ENCODE assay signal across 8 mouse cellular contexts in the genomic region with DNA sequence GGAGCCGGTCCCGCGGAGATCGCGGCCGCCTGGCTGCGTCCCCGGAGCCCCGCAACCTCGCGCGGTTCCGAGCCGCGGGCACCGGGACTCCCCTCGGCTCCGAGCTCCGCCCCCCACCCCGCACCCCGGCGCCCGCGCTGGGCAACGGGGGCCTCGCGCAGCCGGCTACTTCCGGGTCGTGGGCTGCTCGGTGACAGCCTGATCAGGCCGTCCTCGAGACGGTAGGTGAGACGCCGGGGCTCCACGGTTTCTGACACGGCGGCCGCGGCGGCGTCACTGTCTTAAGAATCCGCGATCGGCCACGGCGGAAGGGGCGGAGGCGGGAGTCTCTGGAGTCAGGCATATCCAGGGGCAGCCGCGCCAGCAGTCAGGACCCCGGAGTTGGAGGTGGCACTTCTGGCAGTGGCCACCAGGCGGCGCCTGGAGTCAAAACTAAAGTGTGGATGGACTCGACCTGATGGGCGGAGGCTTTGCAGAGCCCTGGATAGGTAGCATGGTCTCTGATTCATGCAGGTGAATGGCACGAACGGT. TPM values are rescaled to one million over a fixed set of nuclear protein-coding genes. Genes with fewer than 3 reads are reported as not detected.
DNase-seq lines count a peak whose midpoint lies in the region; ATAC-seq and TF ChIP-seq lines count a peak whose summit lies in the region.

Gene Suds3, minus strand, starts transcription at position 278 of the 531 bp plus-strand sequence.

- WGBS in forebrain, embryonic 12.5 days, result under 1% methylated on average over 59 of the region's 59 CpGs
- WGBS in heart, postnatal 0 days, result 2% methylated on average over 55 of the region's 59 CpGs
- WGBS in liver, embryonic 16.5 days (ENCODE audit: insufficient replicate concordance), result under 1% methylated on average over 59 of the region's 59 CpGs
- under 1% methylated on average over 59 of the region's 59 CpGs for WGBS in neural tube, embryonic 13.5 days

- peak; percentile 88 for TF ChIP-seq CTCF in heart, postnatal 0 days (IDR thresholded peaks at IDR 0.05; ENCODE audit: low read depth)
- peak; percentile 97 for TF ChIP-seq CTCF in testis, adult 2 months (IDR thresholded peaks at IDR 0.05; ENCODE audit: control insufficient read depth, insufficient read depth, insufficient replicate concordance, low read depth, low read length)

- H3K9ac ChIP-seq in forebrain, embryonic 12.5 days, result peak within 1 kb of the TSS; percentile 90
- H3K9ac ChIP-seq in heart, postnatal 0 days (replicated peaks; ENCODE audit: low read depth, low read length), result peak within 1 kb of the TSS; percentile 86
- H3K9ac ChIP-seq in liver, embryonic 16.5 days (ENCODE audit: low read depth, low read length), result peak within 1 kb of the TSS; percentile 91
- peak within 1 kb of the TSS; percentile 92 for H3K9ac ChIP-seq in neural tube, embryonic 13.5 days

- peaks cover 26% of the 10 kb centered on the region for H3K4me1 ChIP-seq in forebrain, embryonic 12.5 days
- H3K4me1 ChIP-seq in heart, postnatal 0 days (ENCODE audit: control insufficient read depth, insufficient read depth), result peaks cover 8% of the 10 kb centered on the region; the same call in 1 of the 2 replicates
- H3K4me1 ChIP-seq in liver, embryonic 16.5 days (ENCODE audit: control insufficient read depth, low read depth, low read length), result peaks cover 24% of the 10 kb centered on the region
- peaks cover 35% of the 10 kb centered on the region for H3K4me1 ChIP-seq in neural tube, embryonic 13.5 days (replicated peaks)
- peaks cover 13% of the 10 kb centered on the region for H3K4me1 ChIP-seq in testis, adult 2 months (ENCODE audit: control insufficient read depth, insufficient read depth, low read length)

- H3K4me3 ChIP-seq in forebrain, embryonic 12.5 days (replicated peaks), result peak within 1 kb of the TSS; percentile 96
- peak within 1 kb of the TSS; percentile 88 for H3K4me3 ChIP-seq in heart, postnatal 0 days (ENCODE audit: low read depth, low read length)
- H3K4me3 ChIP-seq in liver, embryonic 16.5 days (ENCODE audit: low read depth, low read length), result peak within 1 kb of the TSS; percentile 93
- H3K4me3 ChIP-seq in neural tube, embryonic 13.5 days, result peak within 1 kb of the TSS; percentile 95
- peak within 1 kb of the TSS; percentile 93 for H3K4me3 ChIP-seq in testis, adult 2 months (ENCODE audit: control insufficient read depth, low read depth, low read length)

- peaks cover 29% of the 10 kb centered on the region for H3K36me3 ChIP-seq in forebrain, embryonic 12.5 days (replicated peaks)
- H3K36me3 ChIP-seq in heart, postnatal 0 days (replicated peaks; ENCODE audit: control insufficient read depth, insufficient read depth, low read length), result peaks cover 23% of the 10 kb centered on the region
- H3K36me3 ChIP-seq in liver, embryonic 16.5 days (ENCODE audit: control insufficient read depth, insufficient read depth), result peaks cover 18% of the 10 kb centered on the region
- H3K36me3 ChIP-seq in neural tube, embryonic 13.5 days, result peaks cover 26% of the 10 kb centered on the region
- no peaks in the 10 kb centered on the region; the same call in 1 of the 2 replicates for H3K36me3 ChIP-seq in testis, adult 2 months (ENCODE audit: control insufficient read depth, insufficient read depth, low read length)

- DNase-seq in CD8-positive naive resting alpha-beta T cell, adult 2 months (ENCODE audit: low read depth in 2 of 2, low spot score in 2 of 2), result peak; percentile 98
- peak; percentile 82 for DNase-seq in c-Kit-positive CD71-positive TER-119-negative erythroid progenitor cells, embryonic 14.5 days (ENCODE audit: low read depth)
- DNase-seq in heart, postnatal 0 days (ENCODE audit: low spot score), result peak; percentile 80
- peak; percentile 97 for DNase-seq in kidney, postnatal 4 days

- peak; percentile 94 for TF ChIP-seq EP300 in heart, postnatal 0 days (IDR thresholded peaks at IDR 0.05; ENCODE audit: low read depth)

- no peaks in the 10 kb centered on the region for H3K9me3 ChIP-seq in forebrain, embryonic 12.5 days
- H3K9me3 ChIP-seq in heart, postnatal 0 days (replicated peaks; ENCODE audit: control insufficient read depth, low read length), result no peaks in the 10 kb centered on the region
- no peaks in the 10 kb centered on the region for H3K9me3 ChIP-seq in liver, embryonic 16.5 days (replicated peaks; ENCODE audit: control insufficient read depth, low read length)
- no peaks in the 10 kb centered on the region for H3K9me3 ChIP-seq in neural tube, embryonic 13.5 days

- no peak; the same call in 1 of the 2 replicates for TF ChIP-seq POLR2A in testis, adult 2 months (IDR thresholded peaks at IDR 0.05; ENCODE audit: control insufficient read depth, low read depth, low read length)

- H3K4me2 ChIP-seq in forebrain, embryonic 12.5 days, result peak within 1 kb of the TSS; percentile 95
- peak within 1 kb of the TSS; percentile 80 for H3K4me2 ChIP-seq in heart, postnatal 0 days (ENCODE audit: low read depth, low read length)
- H3K4me2 ChIP-seq in liver, embryonic 16.5 days (ENCODE audit: low read depth, low read length), result peak within 1 kb of the TSS; percentile 73
- H3K4me2 ChIP-seq in neural tube, embryonic 13.5 days, result peak within 1 kb of the TSS; percentile 98

- peak within 1 kb of the TSS; percentile 79 for H3K27ac ChIP-seq in forebrain, embryonic 12.5 days
- H3K27ac ChIP-seq in heart, postnatal 0 days (ENCODE audit: low read depth), result peak within 1 kb of the TSS; percentile 88
- peak within 1 kb of the TSS; percentile 85 for H3K27ac ChIP-seq in liver, embryonic 16.5 days (ENCODE audit: low read length)
- peak within 1 kb of the TSS; percentile 87 for H3K27ac ChIP-seq in neural tube, embryonic 13.5 days (replicated peaks)
- peak within 1 kb of the TSS; percentile 95 for H3K27ac ChIP-seq in testis, adult 2 months (ENCODE audit: control insufficient read depth, insufficient read depth, low read depth, low read length)

- peaks cover 4% of the 10 kb centered on the region for H3K27me3 ChIP-seq in forebrain, embryonic 12.5 days
- H3K27me3 ChIP-seq in heart, postnatal 0 days (ENCODE audit: control insufficient read depth, insufficient read depth, low read length), result no peaks in the 10 kb centered on the region
- H3K27me3 ChIP-seq in liver, embryonic 16.5 days (ENCODE audit: control insufficient read depth, insufficient read depth, low read depth, low read length), result no peaks in the 10 kb centered on the region
- peaks cover 3% of the 10 kb centered on the region for H3K27me3 ChIP-seq in neural tube, embryonic 13.5 days
- H3K27me3 ChIP-seq in testis, adult 2 months (ENCODE audit: control insufficient read depth, insufficient read depth, low read length), result no peaks in the 10 kb centered on the region

- ATAC-seq in forebrain, embryonic 12.5 days (ENCODE audit: low FRiP score), result peak; percentile 79
- peak; percentile 65 for ATAC-seq in heart, postnatal 0 days (ENCODE audit: insufficient read depth, low read depth)
- peak; percentile 67 for ATAC-seq in liver, embryonic 16.5 days (ENCODE audit: low read depth)
- peak; percentile 81 for ATAC-seq in neural tube, embryonic 13.5 days (ENCODE audit: low read depth)

RNA-seq across cellular contexts. Expression of gene Suds3, which starts in this region (rescaled TPM):
- polyA plus RNA-seq in forebrain, embryonic 12.5 days (2016; fragmentation: Nextera tagmentation; extraction: Ambion mirVana), result 113 and 116 TPM in 2 replicates
- total RNA-seq in heart, postnatal 0 days (2014; rRNA removed; ENCODE audit: low replicate concordance), result 31.9 and 50.1 TPM in 2 replicates
- 36.9 and 38.2 TPM in 2 replicates for polyA plus RNA-seq in heart, postnatal 0 days (2015; fragmentation: Nextera tagmentation; extraction: Ambion mirVana)
- polyA plus RNA-seq in liver, embryonic 16.5 days (2015; fragmentation: Nextera tagmentation; extraction: Ambion mirVana), result 24.1 and 26.6 TPM in 2 replicates
- 91.4 and 99.7 TPM in 2 replicates for polyA plus RNA-seq in neural tube, embryonic 13.5 days (2015; fragmentation: Nextera tagmentation; extraction: Ambion mirVana)
- 80.5 and 86.1 TPM in 2 replicates for polyA plus RNA-seq in testis, adult 2 months (2012; rRNA removed)

Comparison
In these comparisons a context has a peak if more than half of its experiments do, and no peak if none do; other contexts are left out.
1. Peak in every context shown above with its lines: DNase-seq, ATAC-seq, H3K4me3 ChIP-seq and H3K27ac ChIP-seq.